Mouse (Mus musculus) hindbrain, embryonic 15.5 days (tissue): ENCODE measurements around the gene Nphp1. TPM values are rescaled to one million over a fixed set of nuclear protein-coding genes. Genes with fewer than 3 reads are reported as not detected.

Experiments
- ATAC-seq: fragments of 200-750 bp; cut with Nextera tagmentation; 2 replicates; pipeline ENCODE4 v1.8.0; 2017; ENCODE audit warnings: low read depth, moderate number of reproducible peaks, moderate TSS enrichment; ENCODE audit not compliant: low FRiP score
- H3K27ac ChIP-seq: fragments of 300-500 bp; sonication (generic); replicated peaks from 2 replicates; pipeline ENCODE4 v1.5.1; 2015; ENCODE audit warnings: mild to moderate bottlenecking, inconsistent platforms
- H3K27me3 ChIP-seq: fragments of 300-500 bp; sonication (generic); 2 replicates; pipeline ENCODE4 v1.6.1; 2015; ENCODE audit warnings: control low read depth, inconsistent platforms
- H3K36me3 ChIP-seq: fragments of 300-500 bp; sonication (generic); 2 replicates; pipeline ENCODE4 v1.6.1; 2015; ENCODE audit warnings: control low read depth, inconsistent platforms
- H3K4me1 ChIP-seq: fragments of 300-500 bp; sonication (generic); replicated peaks from 2 replicates; pipeline ENCODE4 v1.6.1; 2015; ENCODE audit warnings: control low read depth, inconsistent platforms
- H3K4me2 ChIP-seq: fragments of 300-500 bp; sonication (generic); 2 replicates; pipeline ENCODE4 v1.6.1; 2015; ENCODE audit warnings: moderate library complexity, mild to moderate bottlenecking, inconsistent platforms
- H3K4me3 ChIP-seq: fragments of 300-500 bp; sonication (generic); 2 replicates; pipeline ENCODE4 v1.5.1; 2015; ENCODE audit warnings: mild to moderate bottlenecking, inconsistent platforms
- H3K9ac ChIP-seq: fragments of 300-500 bp; sonication (generic); 2 replicates; pipeline ENCODE4 v1.6.1; 2015; ENCODE audit warnings: inconsistent platforms
- H3K9me3 ChIP-seq: fragments of 300-500 bp; sonication (generic); 2 replicates; pipeline ENCODE4 v1.6.1; 2016; ENCODE audit warnings: control low read depth, inconsistent platforms
- WGBS: fragments of 180-500 bp; shearing (Covaris S2); methylation state at CpG from one replicate; pipeline ENCODE4 v1.1.7; 2015; 5-methylcytosine and 5-hydroxymethylcytosine counted together
- polyA plus RNA-seq: library from polyadenylated mRNA; unstranded; fragments of >200 nt; fragmentation: Nextera tagmentation; extraction: Ambion mirVana; gene quantifications from 2 replicates; pipeline ENCODE4 v1.2.1, GENCODE M21; 2015

Gene Nphp1
- polyA plus RNA-seq, 1 experiment from 2014 or later, result 14.2 TPM

DNA sequence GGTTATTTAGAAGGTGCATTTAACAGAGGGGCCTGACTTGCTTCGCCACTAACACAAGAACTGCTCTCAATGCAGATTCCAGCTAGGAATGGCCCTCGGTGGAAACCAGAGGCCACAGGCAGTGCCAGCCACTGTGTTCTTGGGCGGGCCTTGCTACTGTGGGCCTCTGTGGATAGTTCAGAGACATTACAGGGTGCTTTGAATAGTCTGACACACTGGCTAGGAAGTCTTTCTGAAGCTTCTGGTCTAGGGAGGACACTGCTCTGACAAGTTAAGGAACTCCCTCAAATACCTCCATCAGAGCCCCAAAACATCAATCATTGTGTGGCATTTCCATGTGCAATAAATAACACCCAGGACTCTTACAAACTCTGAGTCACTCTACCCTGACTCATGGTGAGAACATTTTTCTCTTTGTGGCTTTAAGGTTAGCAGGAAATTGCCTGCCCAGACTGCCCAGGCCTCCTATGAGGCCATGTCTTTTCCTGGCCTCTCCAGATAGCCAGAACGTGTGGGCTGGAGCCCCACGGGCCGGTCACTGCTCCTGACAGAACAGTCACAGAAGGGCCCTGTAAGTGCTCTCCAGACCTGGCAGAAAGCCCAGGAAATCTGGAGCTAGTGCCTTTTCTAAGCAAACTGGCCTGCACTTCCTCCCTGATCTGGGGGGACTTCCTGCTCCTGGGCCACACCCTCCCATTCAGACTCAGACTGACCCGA lies 66.4 kb downstream of the Nphp1 start:
- Histone ChIP-seq H3K27ac (no peak overlapping the region), H3K27me3 (no peaks in the 10 kb centered on the region), H3K4me1 (no peaks in the 10 kb centered on the region), H3K9ac (no peak overlapping the region), H3K4me3 (no peak overlapping the region), H3K4me2 (no peak overlapping the region), H3K36me3 (no peaks in the 10 kb centered on the region), H3K9me3 (no peaks in the 10 kb centered on the region)
- WGBS, result 55% methylated on average over 7 of the region's 7 CpGs
- ATAC-seq, result peak; percentile 71; the same call in 1 of the 2 replicates

GRCm38 (mm10) chr2:127718839-127719468 lies 69.7 kb downstream of the Nphp1 start:
- 69% methylated on average over 8 of the region's 8 CpGs for WGBS

DNA sequence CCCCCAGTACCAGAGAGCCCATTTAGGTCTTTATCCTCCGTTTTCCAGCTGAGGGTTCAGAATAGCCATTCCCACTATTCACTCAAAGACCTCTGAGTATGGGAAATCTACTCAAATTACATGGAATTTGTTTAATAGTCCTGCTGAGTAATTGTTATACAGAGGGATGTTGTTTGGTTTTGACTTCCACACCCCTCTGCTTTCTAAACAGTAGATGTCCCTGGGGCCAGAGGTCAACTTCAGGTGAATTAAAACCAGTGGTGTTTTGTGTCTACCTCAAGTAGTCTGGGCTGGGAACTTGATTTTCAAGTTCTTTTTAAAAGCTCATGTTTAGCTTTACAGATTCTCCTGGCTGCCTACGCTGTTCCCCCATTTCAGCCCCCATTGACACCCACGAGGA lies 74.0 kb downstream of the Nphp1 start:
- Histone ChIP-seq H3K9me3 (no peaks in the 10 kb centered on the region), H3K27ac (no peak overlapping the region), H3K4me2 (no peak overlapping the region), H3K9ac (no peak overlapping the region), H3K36me3 (no peaks in the 10 kb centered on the region), H3K4me3 (no peak overlapping the region), H3K27me3 (no peaks in the 10 kb centered on the region), H3K4me1 (no peaks in the 10 kb centered on the region)
- 60% methylated on average over 3 of the region's 3 CpGs for WGBS
- ATAC-seq, result no peak

More at GRCm38 (mm10) chr2:127718839-127719468, 69.7 kb downstream of the Nphp1 start:
- H3K4me2 ChIP-seq, result no peak overlapping the region
- no peak overlapping the region for H3K9ac ChIP-seq
- H3K9me3 ChIP-seq, result no peaks in the 10 kb centered on the region
- ATAC-seq, result no peak
- no peaks in the 10 kb centered on the region for H3K4me1 ChIP-seq
- no peaks in the 10 kb centered on the region for H3K36me3 ChIP-seq
- no peaks in the 10 kb centered on the region for H3K27me3 ChIP-seq
- H3K27ac ChIP-seq, result no peak overlapping the region
- no peak overlapping the region for H3K4me3 ChIP-seq

DNA sequence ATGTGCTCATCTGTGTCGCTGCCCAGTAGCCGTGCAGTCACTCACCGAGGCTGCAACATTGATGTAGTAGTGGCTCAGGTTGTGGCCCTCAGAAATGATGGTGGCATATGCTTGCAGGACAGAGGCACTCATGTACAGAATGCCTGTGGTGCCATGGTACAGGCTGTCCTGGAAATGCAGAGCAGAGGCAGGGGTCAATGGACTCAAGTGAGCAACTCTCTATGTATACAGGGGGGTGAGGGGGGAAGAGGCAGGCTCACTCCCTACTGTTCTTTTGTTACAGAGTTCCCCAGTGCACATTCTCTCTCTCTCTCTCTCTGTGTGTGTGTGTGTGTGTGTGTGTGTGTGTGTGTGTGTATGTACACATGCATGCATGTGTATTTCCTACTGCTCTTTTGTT lies 79.9 kb downstream of the Nphp1 start:
- no peak overlapping the region for H3K4me2 ChIP-seq
- no peak overlapping the region for H3K4me3 ChIP-seq
- no peaks in the 10 kb centered on the region for H3K4me1 ChIP-seq
- no peak overlapping the region for H3K9ac ChIP-seq
- ATAC-seq, result no peak
- H3K27ac ChIP-seq, result no peak overlapping the region
- 71% methylated on average over 3 of the region's 3 CpGs for WGBS
- H3K9me3 ChIP-seq, result no peaks in the 10 kb centered on the region
- no peaks in the 10 kb centered on the region for H3K36me3 ChIP-seq
- no peaks in the 10 kb centered on the region for H3K27me3 ChIP-seq

DNA sequence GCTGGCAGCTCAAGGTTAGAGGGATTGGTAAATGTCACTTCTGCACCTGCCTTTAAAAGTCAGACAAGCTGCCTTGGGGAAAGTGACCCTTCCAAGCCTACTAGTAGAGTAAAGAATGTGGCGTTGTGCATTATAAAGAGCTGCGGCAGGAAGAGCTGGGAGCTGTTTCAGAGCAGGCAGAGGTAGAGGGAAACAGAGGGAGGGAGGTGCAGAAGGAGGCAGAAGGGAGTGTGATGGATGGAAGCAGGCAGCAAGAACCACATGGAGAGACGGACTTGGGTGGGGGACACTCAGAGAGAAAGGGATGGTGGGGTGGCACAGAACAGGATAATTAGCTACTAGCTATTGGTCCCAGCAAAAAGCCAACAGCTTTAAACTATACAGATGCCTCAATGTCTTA lies 80.6 kb downstream of the Nphp1 start:
- Histone ChIP-seq H3K9ac (no peak overlapping the region), H3K27me3 (no peaks in the 10 kb centered on the region), H3K4me2 (no peak overlapping the region), H3K36me3 (no peaks in the 10 kb centered on the region), H3K4me1 (no peaks in the 10 kb centered on the region), H3K4me3 (no peak overlapping the region), H3K27ac (no peak overlapping the region), H3K9me3 (no peaks in the 10 kb centered on the region)
- ATAC-seq, result no peak
- WGBS, result 34% methylated on average over 3 of the region's 3 CpGs

GRCm38 (mm10) chr2:127705267-127705666 lies 83.4 kb downstream of the Nphp1 start:
- no peak for ATAC-seq
- Histone ChIP-seq H3K4me2 (no peak overlapping the region), H3K9me3 (no peaks in the 10 kb centered on the region), H3K27ac (no peak overlapping the region), H3K36me3 (no peaks in the 10 kb centered on the region), H3K4me3 (no peak overlapping the region), H3K4me1 (no peaks in the 10 kb centered on the region), H3K9ac (no peak overlapping the region), H3K27me3 (no peaks in the 10 kb centered on the region)
- WGBS, result 85% methylated on average over 6 of the region's 6 CpGs

Other genes starting within 250 kb of the Nphp1 start
- 0.09 and 0.10 TPM in 2 replicates for gene Prom2, start 247.4 kb downstream of the Nphp1 start, polyA plus RNA-seq
- 7.1 and 7.2 TPM in 2 replicates for gene Zfp661, start 201.8 kb downstream of the Nphp1 start, polyA plus RNA-seq
- gene Mrps5, start 201.7 kb downstream of the Nphp1 start, polyA plus RNA-seq, result 130 and 142 TPM in 2 replicates
- 2.9 and 4.8 TPM in 2 replicates for gene Mal, start 132.2 kb downstream of the Nphp1 start, polyA plus RNA-seq
- gene Mall, start 59.0 kb downstream of the Nphp1 start, polyA plus RNA-seq, result 1.4 TPM in 2 replicates
- gene Mtln, start 3.6 kb upstream of the Nphp1 start, polyA plus RNA-seq, result 44.1 and 47.5 TPM in 2 replicates
- gene Bub1, start 43.0 kb upstream of the Nphp1 start, polyA plus RNA-seq, result 10.9 and 12.5 TPM in 2 replicates
- 0.16 TPM in 1 of 2 replicates, not detected in the other for gene Acoxl, start 50.0 kb upstream of the Nphp1 start, polyA plus RNA-seq